Mouse (Mus musculus) T-cell, adult 2 months (primary cell): Measurements from ENCODE around the gene Skap1.

ENCODE experiments used
- DNase-seq: peaks from one replicate; pipeline ENCODE4 v3.0.0; 2022; ENCODE audit warnings: low spot score

Skap1 gene

GRCm38 (mm10) chr11:96465426-96466056 is 1.1 kb downstream of the Skap1 start:
- no peak for DNase-seq

GRCm38 (mm10) chr11:96466382-96466781 is 2.0 kb downstream of the Skap1 start:
- DNase-seq, result no peak

GRCm38 (mm10) chr11:96466987-96467386 is 2.6 kb downstream of the Skap1 start:
- peak; percentile 91 for DNase-seq

- DNase-seq, result peak; percentile 38
These were observed 3.8 kb downstream of the Skap1 start for GRCm38 (mm10) chr11:96468048-96468745.

GRCm38 (mm10) chr11:96482711-96483110 is 18.3 kb downstream of the Skap1 start:
- no peak for DNase-seq

GRCm38 (mm10) chr11:96483179-96483578 is 18.8 kb downstream of the Skap1 start:
- DNase-seq, result no peak

- no peak for DNase-seq
These were observed 34.1 kb downstream of the Skap1 start for GRCm38 (mm10) chr11:96498481-96498880.

GRCm38 (mm10) chr11:96501042-96501441 is 36.6 kb downstream of the Skap1 start:
- DNase-seq, result no peak

GRCm38 (mm10) chr11:96502948-96503347 is 38.6 kb downstream of the Skap1 start:
- DNase-seq, result no peak

GRCm38 (mm10) chr11:96504509-96505119 is 40.2 kb downstream of the Skap1 start:
- DNase-seq, result peak; percentile 45

- DNase-seq, result peak; percentile 26
These were observed 41.4 kb downstream of the Skap1 start for GRCm38 (mm10) chr11:96505841-96506240.

GRCm38 (mm10) chr11:96515164-96515563 is 50.8 kb downstream of the Skap1 start:
- no peak for DNase-seq

GRCm38 (mm10) chr11:96524541-96524940 is 60.1 kb downstream of the Skap1 start:
- no peak for DNase-seq

GRCm38 (mm10) chr11:96526137-96526621 is 61.8 kb downstream of the Skap1 start:
- no peak for DNase-seq

- no peak for DNase-seq
These were observed 67.5 kb downstream of the Skap1 start for GRCm38 (mm10) chr11:96531757-96532433.

GRCm38 (mm10) chr11:96534531-96534930 is 70.1 kb downstream of the Skap1 start:
- peak; percentile 10 for DNase-seq

- peak; percentile 60 for DNase-seq
These were observed 71.8 kb downstream of the Skap1 start for GRCm38 (mm10) chr11:96536146-96536545.

- no peak for DNase-seq
These were observed 77.6 kb downstream of the Skap1 start for GRCm38 (mm10) chr11:96542003-96542402.

GRCm38 (mm10) chr11:96542561-96542960 is 78.2 kb downstream of the Skap1 start:
- no peak for DNase-seq

GRCm38 (mm10) chr11:96546428-96546827 is 82.0 kb downstream of the Skap1 start:
- DNase-seq, result no peak

- DNase-seq, result no peak
These were observed 86.7 kb downstream of the Skap1 start for GRCm38 (mm10) chr11:96550960-96551703.

- peak; percentile 55 for DNase-seq
These were observed 88.7 kb downstream of the Skap1 start for GRCm38 (mm10) chr11:96553091-96553490.
